Mouse (Mus musculus) natural killer cell, adult 2 months (primary cell): Measurements from ENCODE around the gene Acad8.

ENCODE experiments used
- DNase-seq, 2 experiments: peaks; one replicate each; pipeline ENCODE4 v3.0.0; 2022; ENCODE audit warnings: low spot score in 2 of 2

Acad8 gene

DNA sequence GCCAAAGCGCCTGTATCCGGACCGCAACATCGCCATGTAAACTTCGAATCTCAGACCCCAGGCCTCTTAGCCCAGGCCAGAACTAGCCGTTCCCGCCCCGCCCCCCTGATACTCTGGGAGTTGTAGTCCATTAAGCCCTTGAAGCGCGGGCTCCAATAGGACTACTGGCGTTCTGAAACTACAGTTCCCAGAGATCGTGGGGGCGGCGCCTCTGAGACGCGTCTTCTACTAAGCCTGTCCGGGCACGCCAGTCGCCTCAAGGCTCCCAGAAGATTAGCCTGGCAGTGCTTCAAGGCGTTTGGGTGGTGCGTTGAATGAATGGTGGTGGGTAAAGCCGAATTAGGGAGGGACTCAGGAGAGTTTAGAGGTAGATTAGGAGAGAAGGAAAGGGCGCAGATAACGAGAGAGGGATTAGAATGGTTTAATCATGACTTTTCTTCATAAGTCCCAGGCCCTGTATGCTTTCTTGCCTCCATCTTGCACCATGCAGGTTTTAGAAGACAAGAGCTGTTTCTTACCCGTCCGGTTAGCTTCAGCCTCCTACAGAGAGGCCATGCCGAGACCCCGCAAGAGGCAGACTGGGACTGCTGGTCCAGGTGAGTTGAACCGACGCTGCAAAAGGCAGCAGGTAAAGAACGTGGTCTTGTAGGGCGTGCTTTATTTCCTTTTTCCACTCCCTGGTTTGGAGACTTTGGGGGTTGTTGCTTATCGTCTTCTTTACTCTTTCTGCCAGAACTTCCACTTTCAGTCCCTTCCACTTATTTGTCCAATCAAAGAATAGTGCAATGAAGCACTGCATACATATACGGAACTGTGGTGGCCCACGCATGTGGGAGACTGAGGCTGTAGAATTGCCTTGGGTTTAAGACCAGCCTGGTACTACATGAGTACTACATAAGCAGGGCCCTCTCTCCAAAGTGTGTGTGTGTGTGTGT is at the start of gene Acad8, which contains the start of gene Thyn1:
Gene Acad8, minus strand, starts transcription at position 106 of the 935 bp plus-strand sequence.
Gene Thyn1, plus strand, starts transcription at position 250 of the 935 bp plus-strand sequence.
- peak; percentile 90 to 91 for DNase-seq

DNA sequence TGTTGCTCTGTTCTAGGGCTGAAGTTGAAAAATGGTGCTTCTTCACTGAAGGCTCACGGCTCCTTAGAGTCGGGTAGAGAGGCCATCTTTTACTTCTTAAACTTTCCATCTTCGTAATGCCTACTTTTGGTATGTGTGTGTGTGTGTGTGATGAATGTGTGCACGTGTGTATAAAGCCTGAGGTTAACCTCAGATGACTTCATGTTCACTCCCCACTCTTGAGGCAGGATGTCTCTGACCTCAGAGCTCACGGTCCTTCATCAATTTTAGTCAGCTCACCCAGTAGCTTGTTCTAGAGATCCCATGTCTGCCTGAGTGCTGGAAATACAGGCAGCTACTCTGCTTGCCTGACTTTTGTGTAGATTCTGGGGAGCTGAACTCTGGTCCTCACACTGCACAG is 44.5 kb upstream of the Acad8 start:
- peak in 1 of 2 experiments; percentile 16 for DNase-seq

- no peak for DNase-seq
Measured at GRCm38 (mm10) chr9:27030763-27031100, 31.4 kb upstream of the Acad8 start.

- peak; percentile 91 to 93 for DNase-seq
Measured at GRCm38 (mm10) chr9:27029828-27030762, 30.7 kb upstream of the Acad8 start, which contains the start of the genes Vps26b and Ncapd3. Gene Vps26b, minus strand, starts transcription at chr9:27030065. Gene Ncapd3, plus strand, starts transcription at chr9:27030175.

DNA sequence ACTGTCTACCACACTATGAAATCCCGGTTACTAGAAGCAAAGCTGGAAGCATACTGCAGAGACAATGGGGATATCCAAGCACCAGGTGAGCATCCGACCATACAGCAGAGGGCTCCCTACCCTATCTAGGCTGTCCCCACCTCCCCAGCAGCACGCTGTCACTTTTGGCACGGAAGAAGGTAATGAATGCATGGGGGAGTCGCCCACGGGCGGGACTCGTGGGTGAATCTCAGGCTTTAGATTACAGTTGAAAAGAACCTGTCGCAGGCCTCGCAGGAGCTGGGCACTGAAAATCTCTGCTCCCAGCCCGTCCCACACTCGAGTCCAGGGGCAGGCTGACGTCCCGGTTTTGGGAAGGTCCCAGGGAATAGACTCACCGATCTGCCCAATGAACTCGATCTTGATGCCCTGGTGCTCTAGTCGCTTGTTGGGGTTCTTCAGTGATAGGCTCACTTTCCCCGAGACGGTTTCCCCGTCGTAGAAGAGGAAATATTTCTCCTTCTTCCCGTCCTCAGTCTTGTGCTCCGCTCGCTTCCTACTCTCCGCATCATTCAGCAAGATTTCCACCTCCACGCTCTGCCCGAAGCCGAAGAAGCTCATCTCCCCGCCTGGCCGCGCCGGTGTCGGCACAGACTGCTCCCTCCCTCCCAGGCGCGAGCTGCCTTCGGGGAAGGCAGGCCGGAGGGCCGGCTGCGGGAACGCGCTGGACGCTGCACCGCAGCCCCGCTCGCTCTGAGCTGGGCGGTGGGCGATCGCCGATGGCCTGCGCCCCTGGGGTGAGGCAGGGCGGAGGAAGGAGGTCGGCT is 29.9 kb upstream of the Acad8 start:
- DNase-seq: peak; percentile 21 to 31

- DNase-seq: peak in 1 of 2 experiments; percentile 64
Measured at GRCm38 (mm10) chr9:27026708-27027107, 27.3 kb upstream of the Acad8 start.

- peak in 1 of 2 experiments; percentile 41 for DNase-seq
Measured at GRCm38 (mm10) chr9:27023681-27024080, 24.3 kb upstream of the Acad8 start.

- DNase-seq: peak in 1 of 2 experiments; percentile 17
Measured at GRCm38 (mm10) chr9:27018961-27019360, 19.6 kb upstream of the Acad8 start.

DNA sequence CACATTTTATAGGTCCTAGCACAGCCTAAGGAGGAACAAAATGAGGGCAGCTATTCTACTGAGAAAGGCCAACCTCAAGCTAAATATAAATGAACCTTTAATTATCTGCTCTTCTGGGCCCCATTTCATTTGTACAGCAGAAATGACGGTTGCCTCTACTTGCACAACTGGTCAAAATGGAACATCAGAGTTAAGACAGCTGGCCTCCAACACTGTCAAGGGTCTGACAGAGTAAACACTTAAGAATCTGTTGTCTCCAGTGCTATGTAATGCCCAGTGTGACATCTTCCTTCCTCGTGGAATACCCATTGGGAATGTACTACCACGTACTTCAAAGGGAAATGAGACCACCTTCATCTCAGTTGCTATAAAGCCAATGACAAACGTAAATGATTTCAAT is 12.2 kb upstream of the Acad8 start:
- no peak for DNase-seq

- DNase-seq: no peak
Measured at GRCm38 (mm10) chr9:27009231-27009630, 9.9 kb upstream of the Acad8 start.

- no peak for DNase-seq
Measured at GRCm38 (mm10) chr9:27006866-27007265, 7.5 kb upstream of the Acad8 start.

DNA sequence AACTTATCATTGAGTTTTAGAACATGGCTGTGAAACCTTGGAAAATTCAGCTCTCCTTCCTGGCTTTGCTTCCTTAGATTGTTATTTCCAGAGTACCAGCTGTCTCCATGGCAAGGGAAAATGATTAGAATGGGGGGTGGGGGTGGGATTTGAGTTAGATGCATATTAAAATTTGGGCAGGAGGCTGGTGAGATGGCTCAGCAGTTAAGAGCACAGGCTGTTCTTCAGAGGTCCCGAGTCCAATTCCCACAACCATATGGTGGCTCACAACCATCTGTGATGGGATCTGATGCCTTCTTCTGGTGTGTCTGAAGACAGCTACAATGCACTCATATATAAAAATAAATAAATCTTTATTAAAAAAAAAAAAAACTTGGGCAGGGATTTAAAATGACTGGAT is 6.6 kb upstream of the Acad8 start:
- DNase-seq: no peak

GRCm38 (mm10) chr9:27005231-27005630 is 5.9 kb upstream of the Acad8 start:
- DNase-seq: no peak

- no peak for DNase-seq
Measured at GRCm38 (mm10) chr9:26998669-26999460, 501 bp downstream of the Acad8 start.

- no peak for DNase-seq
Measured at GRCm38 (mm10) chr9:26997501-26997900, 1.9 kb downstream of the Acad8 start.

GRCm38 (mm10) chr9:26997062-26997461 is 2.3 kb downstream of the Acad8 start:
- no peak for DNase-seq

- no peak for DNase-seq
Measured at GRCm38 (mm10) chr9:26993900-26994299, 5.5 kb downstream of the Acad8 start.

DNA sequence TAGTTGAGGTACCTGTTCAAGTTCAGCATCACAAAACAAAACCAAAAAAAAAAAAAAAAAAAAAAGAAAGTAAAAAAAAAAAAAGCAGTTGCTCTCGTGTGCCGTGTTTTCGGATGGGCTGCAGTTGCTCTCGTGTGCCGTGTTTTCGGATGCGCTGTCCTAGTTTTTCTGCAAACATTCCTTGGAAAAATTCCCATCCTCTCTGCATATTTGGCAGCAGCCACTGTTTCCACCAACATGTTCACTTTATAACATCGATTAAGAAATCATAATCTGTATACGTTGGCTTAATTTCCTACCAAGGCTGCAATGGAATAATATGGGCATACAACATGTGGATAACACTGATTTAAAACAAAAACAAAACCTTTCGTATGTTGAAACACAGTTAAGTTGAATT is 6.2 kb downstream of the Acad8 start:
- no peak for DNase-seq

- DNase-seq: no peak
Measured at GRCm38 (mm10) chr9:26990181-26990580, 9.2 kb downstream of the Acad8 start.

DNA sequence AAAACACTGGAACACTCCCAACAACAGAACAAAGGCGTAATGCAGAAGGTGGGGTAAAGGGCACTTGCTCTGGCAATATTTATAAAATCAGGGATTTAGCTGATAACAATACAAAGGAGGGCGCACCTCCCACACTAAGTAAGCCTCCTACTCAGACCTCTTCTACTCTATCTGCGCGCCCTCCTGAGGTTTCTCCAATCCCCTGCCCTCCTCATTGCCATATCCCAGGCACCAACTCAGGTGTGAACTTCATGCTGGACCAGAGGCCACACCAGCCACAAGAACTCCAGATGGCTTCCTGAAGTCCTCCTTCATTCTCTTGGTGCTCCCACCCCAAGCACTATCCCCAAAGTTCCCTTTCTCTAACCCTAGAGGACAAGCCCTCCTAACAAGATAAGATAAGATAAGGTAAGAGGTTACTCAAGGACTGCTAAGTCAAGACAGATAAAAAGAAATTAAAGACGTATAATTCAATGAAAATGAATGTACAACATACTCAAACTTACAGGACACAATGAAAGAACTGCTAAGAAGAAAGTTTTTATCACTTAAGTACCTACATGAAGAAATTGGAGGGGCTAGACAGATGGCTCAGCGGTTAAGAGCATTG is 13.6 kb downstream of the Acad8 start:
- no peak for DNase-seq
